Mouse (Mus musculus) gastrocnemius, postnatal 10 days (tissue): ENCODE data around the gene Klrg2. TPM values are rescaled to one million over a fixed set of nuclear protein-coding genes. Genes with fewer than 3 reads are reported as not detected.
"Not testable (repeated sequence)": the region's sequence is repeated elsewhere in the genome, so short reads cannot be mapped to it uniquely, and the experiment has no call there.

Experiments
- DNase-seq: peaks from one replicate; pipeline ENCODE4 v3.0.0; 2021; ENCODE audit warnings: mixed read lengths
- long read RNA-seq, 2 experiments: library from polyadenylated mRNA; stranded (forward); transcript quantifications; one replicate each; pipeline ENCODE4 v2.0.0; 2021
- total RNA-seq, 2 experiments: library from RNA; stranded (reverse); gene quantifications; 2 replicates each; pipeline ENCODE4 v1.2.3; 2021

Klrg2 gene
- under 1 TPM; 0.14 to 0.54 TPM for total RNA-seq
- long read RNA-seq, experiment 1 = 0 reads
- long read RNA-seq, experiment 2, partial matches to known transcripts = 0 of 1 reads
- long read RNA-seq, experiment 2, other reads (novel, unspliced or antisense) = 0 of 1 reads

DNA sequence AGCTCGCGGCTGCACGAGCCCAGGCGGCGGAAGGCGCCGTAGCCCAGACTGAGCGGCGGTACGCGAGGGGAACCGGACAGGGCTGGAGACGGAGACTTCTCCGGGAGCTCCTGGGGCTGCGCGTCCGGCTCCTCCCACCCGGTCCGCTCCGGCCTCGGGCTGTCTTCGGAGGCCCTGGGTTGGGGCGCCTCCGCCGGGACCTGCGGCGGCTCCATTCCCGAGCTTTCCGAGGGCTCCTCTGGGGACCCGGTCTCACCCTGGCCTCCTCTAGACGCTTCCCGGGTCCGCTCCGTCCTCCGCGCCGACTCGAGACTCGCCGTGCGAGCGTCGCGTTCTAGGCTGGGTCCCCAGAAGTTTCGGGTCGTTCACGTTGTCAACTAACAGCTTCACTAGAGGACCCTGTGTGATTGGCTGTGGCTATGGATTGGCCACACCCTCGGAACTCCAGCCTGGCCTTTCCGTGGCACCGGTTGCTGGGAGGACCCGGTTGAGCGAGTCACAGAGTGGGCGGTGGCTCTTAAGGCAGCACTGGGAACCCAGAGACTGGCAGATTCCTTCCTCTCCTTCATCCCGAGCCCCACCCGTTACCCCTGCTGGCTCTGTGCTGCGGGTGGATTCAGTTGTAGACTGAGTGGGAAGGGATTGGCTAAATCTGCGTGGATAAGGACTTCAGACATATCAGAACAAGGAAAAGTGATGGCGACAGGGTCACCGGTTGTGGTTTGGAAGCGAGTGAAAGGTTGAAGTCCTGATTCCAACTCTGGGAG lies at the start of gene Klrg2:
Gene Klrg2 (minus strand): TSS at position 391 of the 767 bp plus-strand sequence.
- DNase-seq = peak; percentile 54

DNA sequence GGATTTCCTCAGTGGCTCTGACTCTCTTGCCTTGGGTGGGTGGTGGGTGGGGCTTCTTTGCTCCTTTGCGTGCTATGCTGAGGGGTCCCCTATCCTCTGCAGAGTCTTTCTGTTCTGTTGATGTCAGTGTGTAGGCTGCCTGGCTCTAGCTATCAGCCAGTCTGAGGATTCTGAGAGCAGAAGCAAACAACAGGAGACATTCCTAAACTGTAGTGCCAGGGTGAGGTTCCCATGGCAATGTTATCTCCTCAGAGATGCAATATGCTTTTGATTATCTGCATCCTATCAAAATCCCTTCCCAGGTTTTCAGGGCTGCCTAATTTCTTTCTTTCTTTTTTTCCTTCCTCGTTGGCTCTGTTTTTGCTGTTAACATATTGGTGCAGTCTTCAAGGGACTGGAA lies 45.5 kb upstream of the Klrg2 start:
- no peak for DNase-seq

DNA sequence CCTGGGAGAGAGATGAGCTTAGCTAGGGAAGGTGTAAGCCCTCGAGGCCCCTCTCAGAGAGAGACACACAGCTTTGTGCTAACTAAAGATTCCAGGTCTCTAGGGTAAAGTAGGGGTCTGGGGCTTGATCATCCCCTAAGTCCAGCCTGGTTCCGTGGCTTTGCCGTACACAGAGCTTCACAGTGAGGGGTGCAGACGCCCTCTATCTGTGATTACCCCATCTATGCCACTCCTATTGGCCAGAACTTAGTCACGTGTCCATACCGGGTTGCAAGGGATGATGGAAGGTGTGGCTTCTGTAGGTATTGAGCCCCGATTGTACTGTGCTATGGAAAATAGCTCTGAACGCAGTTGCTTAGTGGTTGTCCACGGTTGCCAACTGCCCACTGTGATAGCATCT lies 40.6 kb upstream of the Klrg2 start:
- DNase-seq = no peak

DNA sequence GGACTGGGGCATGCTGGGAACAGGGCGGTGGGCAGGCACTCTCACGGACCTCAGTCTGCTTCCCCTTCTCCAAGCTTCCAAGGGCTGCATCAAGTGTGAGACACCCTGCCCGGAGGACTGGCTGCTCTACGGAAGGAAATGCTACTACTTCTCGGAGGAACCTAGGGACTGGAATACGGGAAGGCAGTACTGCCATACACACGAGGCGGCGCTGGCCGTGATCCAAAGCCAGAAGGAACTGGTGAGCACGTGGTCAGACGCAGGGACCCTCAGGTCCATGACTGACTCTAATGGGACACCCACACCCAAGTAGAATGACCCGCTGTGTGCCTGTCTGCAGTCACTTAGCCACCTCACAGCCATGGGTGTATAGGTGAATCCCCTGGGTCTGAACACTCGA lies 39.7 kb upstream of the Klrg2 start:
- no peak for DNase-seq

DNA sequence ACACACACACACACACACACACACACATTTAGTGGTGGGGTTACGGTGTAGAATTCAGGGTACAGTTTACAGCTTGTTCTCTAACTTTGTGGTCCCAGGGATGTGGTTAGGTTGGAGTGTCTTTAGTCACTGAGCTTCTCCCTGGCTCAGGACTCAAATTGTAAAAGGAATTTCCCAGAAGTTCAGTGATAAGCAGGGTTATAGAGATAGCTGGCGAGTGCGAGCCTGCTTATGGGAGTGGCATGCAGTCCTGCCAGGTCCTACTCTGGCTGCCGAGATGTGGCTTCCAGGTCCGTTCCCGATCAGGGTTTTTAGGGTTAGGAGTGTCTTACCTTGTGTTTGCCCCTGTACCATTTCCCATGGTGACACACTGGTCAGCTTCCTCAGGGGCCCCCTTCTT lies 39.2 kb upstream of the Klrg2 start:
- no peak for DNase-seq

DNA sequence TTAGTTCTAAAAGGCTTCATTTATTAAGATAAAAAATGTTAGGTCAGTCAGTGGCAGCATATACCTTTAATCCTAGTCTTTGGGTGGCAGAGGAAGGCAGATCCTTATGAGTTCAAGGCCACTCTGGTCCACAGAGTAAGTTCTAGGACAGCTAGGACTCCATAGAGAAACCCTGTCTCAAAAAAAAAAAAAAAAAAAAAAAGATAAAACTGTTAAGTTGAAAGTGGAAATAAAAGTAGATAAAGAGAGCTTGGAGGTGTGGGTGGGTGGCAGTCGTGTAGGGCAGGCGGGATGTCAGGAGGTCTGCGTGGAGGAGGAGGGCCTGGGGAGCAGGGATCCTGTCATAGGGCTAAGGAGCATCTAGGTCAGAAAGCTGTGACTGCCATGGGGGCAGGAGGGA lies 35.0 kb upstream of the Klrg2 start:
- no peak for DNase-seq

DNA sequence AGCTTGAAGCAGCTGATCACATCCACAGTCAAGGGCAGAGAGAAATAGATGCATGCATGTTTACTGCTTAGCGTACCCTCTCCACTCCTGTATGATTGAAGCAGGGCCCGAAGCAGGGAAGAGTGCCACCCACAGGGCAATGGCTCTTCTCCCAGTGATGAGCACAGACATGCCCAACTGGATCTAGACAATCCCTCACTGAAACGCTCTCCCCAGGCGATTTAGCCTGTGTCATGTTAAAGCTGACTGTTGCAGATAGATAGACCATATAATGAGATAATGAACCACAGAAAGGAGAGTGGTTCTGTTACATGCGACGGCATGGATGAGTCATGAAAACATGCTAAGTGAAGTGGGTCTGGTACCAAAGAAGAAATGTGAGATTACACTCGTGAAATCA lies 34.2 kb upstream of the Klrg2 start:
- no peak for DNase-seq

DNA sequence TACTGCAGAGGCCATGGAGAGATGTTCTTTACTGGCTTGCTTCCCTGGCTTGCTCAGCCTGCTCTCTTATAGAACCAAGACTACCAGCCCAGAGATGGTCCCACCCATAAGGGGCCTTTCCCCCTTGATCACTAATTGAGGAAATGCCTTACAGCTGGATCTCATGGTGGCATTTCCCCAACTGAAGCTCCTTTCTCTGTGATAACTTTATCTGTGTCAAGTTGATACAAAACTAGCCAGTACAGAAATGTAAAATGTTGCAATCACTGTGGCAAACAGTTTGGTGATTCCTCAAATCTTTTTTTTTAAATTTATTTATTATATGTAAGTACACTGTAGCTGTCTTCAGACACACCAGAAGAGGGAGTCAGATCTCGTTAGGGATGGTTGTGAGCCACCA lies 33.4 kb upstream of the Klrg2 start:
- not testable (repeated sequence) for DNase-seq

DNA sequence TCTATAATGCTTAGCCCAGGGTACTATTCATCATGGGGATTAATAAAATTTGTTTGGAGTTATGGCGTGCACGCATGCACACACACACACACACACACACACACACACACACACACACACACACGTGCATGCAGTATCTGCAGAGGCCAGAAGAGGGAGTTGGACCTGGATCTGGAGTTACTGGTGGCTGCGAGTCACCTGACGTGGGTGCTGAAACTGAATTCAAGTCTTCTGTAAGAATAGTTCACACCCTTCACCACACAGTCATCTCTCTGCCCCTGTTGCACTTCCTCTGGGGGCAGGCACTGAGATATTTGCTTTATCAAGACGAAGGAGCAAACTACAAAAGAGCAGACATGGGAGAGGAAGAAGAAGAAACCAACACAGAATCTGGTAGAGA lies 32.5 kb upstream of the Klrg2 start:
- DNase-seq = no peak

DNA sequence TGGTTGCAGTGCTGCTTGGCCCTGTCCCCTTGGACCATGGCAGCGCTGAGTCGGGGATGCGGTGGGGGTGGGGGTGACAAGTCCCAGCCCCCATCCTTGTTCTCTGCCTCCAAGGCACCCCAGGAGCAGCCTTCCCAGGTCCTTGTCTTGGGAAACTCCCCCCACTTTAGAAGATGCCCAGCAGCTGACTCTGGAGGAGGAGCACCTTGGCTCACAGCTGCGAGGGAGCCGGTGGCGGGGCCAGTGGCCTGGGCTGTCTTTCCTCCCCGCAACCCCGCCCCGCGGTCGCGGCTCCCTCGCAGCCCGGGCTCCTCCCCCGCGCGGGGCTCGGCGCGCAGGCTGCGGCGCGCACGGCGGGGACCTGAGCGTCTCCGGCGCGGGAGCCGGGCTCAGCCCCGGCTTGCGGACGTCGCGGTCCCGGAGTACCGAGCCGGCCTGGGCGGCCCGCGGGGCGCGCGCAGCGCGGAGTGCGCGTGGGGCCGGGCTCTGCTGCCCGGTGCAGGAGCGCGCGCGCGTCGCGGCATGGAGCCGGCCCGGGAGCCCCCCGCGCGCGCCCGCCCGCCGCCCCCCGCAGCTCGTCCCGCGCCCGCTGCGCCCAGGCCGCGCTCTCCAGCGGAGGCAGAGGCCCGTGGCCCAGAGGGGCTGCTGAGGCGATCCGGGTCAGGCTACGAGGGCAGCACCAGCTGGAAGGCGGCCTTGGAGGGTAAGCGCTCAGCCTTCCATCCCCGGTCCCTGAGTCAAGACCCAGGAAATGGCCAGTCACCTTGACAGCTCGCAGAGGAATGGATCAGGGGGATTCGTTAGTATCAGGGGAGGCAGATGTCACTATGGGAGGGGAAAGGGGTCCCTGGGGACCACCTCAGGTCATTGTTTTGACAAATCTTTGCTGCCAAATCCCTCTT lies 25.9 kb upstream of the Klrg2 start, which contains the start of gene Clec2l:
Gene Clec2l (plus strand): TSS at position 356 of the 902 bp plus-strand sequence.
- DNase-seq = peak; percentile 59

DNA sequence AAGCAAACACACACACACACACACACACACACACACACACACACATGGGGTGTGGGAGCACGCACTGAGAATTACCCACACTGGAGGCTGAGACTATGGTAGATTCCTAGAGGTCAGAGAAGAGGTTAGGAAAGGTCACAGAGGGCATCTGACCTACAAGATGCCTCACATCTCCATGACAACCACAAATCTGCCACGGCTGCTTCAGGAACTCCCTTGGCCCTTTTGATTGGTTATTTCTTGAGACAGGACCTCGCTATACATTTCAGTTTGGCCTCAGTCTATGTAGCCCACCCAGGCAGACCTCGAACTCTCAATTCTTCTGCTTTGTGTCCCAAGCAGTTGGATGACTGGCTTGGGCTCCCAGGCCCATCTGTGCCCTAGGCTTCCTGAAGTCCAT lies 24.6 kb upstream of the Klrg2 start:
- no peak for DNase-seq

DNA sequence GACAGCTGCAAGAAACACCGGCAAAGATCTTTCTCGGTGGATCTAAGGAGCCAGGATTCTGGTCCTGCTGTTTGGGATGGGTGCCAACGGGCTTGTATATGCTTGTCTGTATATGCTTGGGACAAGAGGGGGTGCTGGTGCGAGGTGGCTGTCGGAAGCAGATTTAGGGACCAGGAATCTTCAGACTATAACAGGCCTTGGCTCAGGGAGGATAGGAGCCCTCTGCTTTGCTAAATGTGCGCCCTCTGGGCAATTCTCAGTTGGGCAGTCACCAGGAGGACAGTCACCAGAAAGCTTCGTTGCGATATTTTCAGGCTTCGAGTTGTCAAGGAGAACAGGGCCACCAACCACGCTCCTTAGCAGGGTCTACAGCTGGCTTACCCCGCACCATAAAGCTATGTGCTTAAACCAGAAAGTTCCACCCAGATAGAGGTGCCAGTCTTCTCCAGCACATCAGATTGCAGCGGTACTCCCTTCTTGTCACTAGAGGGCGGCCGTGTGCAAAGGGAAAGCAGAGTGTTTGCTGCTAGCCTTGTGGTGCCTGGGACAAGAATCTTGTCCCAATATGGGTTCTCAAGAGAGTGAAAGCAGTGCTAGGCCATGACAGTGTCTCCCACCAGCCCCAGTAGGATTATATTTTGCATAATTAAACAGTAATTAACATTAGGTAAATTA lies 13.4 kb upstream of the Klrg2 start:
- DNase-seq = peak; percentile 66

DNA sequence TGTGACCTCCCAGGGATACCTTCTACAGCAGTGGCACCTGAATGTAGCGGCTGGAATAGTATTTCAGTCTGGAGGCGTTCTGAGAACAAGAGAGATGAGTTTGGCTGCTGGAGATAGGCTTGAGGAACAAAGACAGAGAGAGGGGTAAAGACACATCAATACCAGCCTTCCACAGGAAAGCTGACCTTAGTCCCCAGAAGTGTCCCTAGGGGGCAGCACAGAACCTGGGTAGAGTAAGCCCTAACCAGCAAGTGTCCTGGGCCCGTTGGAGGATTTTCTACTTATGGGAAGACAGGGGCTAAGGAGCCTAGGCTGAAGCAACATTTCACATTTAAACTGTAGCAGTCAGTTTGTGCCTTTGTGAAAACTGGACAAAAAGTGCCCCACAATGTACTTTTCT lies 12.5 kb upstream of the Klrg2 start:
- no peak for DNase-seq

DNA sequence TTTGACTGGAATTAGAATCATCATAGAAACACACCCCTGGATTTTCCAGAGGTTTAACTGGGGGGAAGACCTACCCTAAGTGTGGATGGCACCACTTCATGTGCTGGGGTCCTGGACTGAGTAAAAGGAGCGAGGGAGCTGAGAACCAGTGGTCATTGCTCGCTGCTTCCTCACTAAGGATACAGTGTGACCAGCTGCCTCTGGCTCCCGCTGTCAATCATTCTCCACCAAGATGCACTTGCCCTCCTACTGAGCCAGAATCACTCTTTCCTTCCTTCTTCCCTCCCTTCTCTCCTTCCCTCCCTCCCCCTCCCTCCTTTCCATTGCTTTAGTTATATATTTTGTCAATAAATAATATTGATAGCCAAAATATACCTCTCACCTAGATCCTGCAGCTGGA lies 6.0 kb upstream of the Klrg2 start:
- DNase-seq = no peak

DNA sequence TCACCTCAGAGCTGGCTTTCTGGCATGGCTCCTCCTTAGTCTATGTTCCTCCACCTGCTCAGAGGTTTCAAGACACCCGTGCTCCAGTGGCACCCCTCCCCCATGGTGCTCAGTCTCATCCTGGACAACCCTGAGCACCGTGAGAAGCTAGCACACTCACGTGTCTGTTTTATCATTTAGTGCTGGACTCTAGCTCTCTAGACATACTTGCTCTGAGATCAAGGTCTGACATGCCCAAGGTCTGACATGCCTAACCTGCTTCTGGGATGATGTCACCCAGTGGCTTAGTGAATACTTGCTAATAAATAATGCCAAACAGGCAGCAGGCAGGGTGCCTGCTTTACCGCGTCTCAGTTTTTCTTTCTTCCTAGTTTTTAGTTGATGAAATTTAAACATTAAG lies 5.6 kb upstream of the Klrg2 start:
- DNase-seq = no peak

DNA sequence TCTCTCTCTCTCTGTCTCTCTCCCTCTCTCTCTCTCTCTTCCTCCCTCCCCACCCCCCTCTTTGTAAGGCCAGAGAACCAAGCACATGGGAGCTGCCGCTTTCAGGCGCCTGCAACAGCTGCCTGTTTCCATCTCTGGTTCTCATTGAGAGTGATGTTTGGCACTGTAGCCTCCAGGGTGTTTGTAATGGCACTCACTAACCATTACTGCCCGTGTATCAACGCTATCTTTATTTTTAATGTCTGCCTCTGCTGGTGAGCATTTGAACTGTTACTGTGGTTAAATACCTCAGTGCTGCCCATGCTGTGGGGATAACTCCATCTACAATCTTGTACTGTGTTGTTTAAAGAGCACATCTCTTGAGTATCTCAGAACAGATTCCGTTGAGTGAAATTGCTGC lies 4.6 kb upstream of the Klrg2 start:
- no peak for DNase-seq

DNA sequence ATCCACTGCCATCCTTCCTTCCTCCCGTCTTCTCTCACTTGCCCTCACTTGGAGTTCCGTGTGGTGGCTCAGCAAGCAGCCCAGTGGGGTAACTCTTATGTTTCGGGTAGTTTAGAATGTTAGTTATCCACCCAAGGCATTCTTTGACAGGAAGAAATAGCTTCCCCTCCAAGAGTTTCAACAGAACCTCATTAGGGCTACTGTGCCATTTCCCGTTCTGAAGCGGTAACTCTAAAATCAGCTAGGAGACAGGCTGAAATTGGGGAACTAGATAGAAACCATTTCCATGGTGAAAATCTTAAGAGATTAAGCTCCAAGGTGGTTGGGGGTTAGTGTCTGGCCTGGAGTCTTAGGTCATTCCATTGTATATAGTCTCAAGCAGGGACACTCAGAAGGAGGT lies 4.2 kb upstream of the Klrg2 start:
- no peak for DNase-seq

DNA sequence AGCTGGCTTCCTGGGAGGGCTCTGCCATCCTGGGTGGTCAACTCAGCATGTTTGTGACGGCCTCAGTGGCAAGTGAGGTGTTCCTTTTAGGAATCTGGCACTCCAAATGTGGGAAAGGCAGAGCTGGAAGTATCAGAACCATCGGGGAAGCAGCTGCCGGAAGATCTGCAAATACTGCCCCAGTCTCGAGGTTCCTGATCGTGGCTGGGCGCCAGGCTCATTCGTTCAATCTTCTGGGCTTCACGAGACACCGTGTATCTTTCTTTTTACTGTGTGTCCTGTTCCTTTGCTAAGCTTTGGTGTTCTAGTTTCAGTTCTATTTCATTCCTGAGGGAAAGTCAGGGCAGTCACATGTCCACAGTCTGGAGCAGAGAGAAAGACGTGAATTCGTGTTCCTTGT lies 3.4 kb upstream of the Klrg2 start:
- no peak for DNase-seq

DNA sequence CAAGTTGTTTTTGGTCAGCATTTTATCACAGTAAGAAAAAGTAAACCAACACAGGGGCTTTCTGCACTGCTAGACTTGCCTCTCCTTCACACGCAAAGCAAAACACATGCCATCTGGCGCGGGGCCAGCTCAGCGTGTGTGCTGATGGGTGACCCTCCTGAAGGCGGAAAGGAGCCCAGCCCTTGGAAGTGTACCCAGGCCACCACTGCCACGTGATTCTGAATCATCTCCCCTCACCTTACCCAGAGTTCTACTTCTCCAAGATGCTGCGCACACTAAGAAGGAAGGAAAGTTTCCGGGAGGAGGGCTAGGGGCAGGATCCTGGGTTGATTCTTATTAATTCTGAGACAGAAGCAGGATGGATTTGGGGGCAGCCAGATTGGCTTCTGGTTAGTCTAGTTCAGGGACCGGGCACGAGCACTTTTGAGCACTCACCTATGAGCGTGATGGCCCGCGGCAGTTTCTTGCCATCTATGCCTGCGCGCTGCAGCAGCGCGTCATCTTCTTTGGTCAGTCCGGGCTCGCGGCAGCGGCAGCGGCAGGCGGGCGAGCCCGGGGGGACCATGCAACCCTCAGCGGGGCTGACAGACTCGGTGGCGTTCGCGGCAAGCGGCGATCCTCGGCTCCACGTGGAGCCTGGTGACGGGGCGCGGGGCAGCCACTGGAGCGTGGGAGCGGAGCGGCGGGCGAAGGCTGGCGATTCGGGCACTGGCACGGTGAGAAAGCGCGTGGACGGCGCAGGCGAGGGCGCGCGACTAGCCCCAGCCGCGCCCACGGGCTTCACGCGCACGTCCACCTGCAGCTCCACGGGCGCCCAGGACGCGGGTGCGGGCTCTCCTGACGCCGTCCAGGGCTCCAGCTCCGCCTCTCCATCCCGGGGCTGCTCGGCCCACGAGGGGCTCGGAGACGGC lies 846 bp downstream of the Klrg2 start:
- peak; percentile 58 for DNase-seq

DNA sequence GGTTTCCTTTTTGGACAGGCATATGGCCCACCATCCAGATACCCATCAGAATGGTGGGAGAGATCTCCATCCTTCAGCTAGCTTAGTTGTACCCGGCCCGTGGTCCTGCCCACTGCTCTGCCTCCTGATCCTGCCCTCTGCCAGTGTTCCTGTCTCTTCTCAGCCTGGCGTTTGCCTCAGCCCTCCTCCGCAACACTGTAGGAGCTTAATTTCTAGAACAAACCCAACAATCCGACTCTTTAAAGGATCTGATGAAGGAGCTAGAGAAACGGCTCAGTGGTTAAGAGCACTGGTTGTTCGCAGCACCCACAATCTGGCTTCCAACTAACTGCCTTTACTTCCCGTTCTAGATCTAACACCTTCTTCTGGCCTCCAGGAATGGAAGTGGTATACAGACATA lies 2.6 kb downstream of the Klrg2 start:
- peak; percentile 1 for DNase-seq

DNA sequence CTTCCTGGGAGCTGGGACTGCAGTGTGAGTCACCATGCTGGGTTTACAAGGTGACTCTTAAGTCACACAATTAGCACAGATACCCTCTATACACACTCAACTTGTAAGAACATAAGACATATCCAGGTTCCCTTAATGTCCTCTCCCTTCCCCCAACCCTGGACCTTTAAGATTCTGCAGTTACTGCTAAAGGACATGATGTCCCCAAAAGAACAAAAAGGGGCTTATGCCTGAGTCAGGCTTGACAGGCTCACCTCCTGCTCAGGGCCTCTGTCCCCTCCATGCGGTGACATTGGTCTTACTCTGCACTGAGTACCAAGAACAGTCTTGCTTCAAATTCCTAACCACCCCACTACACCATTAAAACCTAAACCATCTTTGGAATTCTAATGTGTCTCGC lies 4.2 kb downstream of the Klrg2 start:
- DNase-seq = no peak

DNA sequence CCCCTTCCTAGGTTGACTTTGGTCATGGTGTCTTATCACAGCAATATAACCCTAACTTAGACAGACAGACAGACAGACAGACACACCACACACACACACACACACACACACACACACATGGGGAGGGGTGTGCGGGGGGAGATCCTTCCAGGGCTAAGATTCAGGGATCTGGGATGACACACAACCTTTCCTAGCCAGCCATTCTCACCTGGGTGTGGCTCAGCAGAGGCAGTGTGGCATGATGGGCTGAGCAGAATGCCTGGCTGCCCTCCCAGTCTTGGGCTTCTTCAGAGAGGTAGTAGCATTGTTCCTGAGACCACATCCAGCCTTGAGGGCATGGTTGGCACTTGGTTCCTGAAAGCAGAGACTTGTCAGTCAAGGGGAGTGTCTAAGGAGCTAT lies 7.5 kb downstream of the Klrg2 start:
- peak; percentile 2 for DNase-seq
